Mouse (Mus musculus): ENCODE measurements around the gene Klrb1b.

DNA sequence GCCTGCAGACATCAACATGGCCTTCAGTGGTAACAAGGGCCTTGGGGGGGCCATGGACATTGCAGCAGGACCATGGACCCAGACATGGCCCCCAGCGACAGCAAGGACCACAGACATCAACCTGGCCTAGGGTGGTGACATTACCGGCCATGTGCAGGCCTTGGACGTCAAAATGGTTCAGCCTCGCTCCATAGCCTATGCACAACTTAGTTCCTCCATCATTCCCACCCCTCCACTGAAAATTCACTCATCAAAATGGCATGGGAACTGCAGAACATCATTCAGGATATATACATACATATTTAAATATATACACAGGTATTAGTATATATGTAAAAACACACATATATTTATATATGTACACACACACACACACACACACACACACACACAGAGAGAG lies 21.3 kb upstream of the Klrb1b start:
- TF ChIP-seq CHD2 (IDR thresholded peaks at IDR 0.05; ENCODE audit: low read depth, low read length) (no peak), MAFK (IDR thresholded peaks at IDR 0.05; ENCODE audit: insufficient read depth, low read depth, low read length) (no peak), ZNF384 (IDR thresholded peaks at IDR 0.05; ENCODE audit: low read depth, low read length) (no peak)

Measured in ES-E14 (cell line).